Comparison of ENCODE assay signal across 25 mouse cellular contexts in the genomic region with DNA sequence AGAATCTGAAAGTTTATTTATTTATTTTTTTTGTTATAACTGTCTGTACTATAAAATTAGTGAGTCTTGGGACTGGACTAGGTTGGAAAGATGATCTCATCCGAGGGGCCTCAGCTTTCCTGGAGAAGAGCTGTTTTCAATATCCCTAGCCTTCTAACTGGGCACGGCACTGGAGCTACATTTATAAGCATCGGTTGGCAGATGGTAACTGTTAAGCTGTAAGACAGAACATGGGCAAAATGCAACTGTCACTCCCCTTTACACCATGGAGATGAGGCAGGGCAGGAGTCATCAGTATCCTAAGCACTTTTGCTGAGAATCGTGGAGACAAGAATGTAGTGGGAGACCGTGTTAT.
DNase-seq lines count a peak whose midpoint lies in the region; ATAC-seq lines count a peak whose summit lies in the region.
"Had no signal": no experiment of that assay in that cellular context is flagged by ENCODE, and none has a peak within 500 bp of the region (broad histone marks: within the 10 kb centered on the region; RNA-seq: fewer than 3 reads in every experiment).

No protein-coding gene starts in this region.

- peak; percentile 71 for ATAC-seq in limb, embryonic 13.5 days (ENCODE audit: low FRiP score, low read depth)
- ATAC-seq in embryonic facial prominence, embryonic 14.5 days (ENCODE audit: low read depth), result no peak; the same call in 1 of the 2 replicates
- ATAC-seq in hindbrain, embryonic 16.5 days, result 0 out of 2 replicates have a peak, but pooled peaks have one; percentile 50
- ATAC-seq: intestine, embryonic 16.5 days; liver, embryonic 12.5 days; liver, postnatal 0 days; midbrain, embryonic 16.5 days had no signal

- 64% methylated on average over 5 of the region's 5 CpGs for WGBS in limb, embryonic 13.5 days
- WGBS in limb, embryonic 10.5 days, result 79% methylated on average over 5 of the region's 5 CpGs
- WGBS in embryonic facial prominence, embryonic 14.5 days, result 37% methylated on average over 5 of the region's 5 CpGs
- 62% methylated on average over 5 of the region's 5 CpGs for WGBS in hindbrain, embryonic 16.5 days

- DNase-seq in limb, embryonic 10.5 days (ENCODE audit: low spot score), result no peak
- DNase-seq in embryonic facial prominence, embryonic 14.5 days (ENCODE audit: low spot score), result no peak
- no peak for DNase-seq in frontal cortex, postnatal 14 days (ENCODE audit: low spot score in 2 of 2)
- DNase-seq in layer of hippocampus, adult 11-12 months (ENCODE audit: low spot score), result no peak
- DNase-seq in heart, postnatal 14 days, result no peak
- DNase-seq: adrenal gland, postnatal 36 days; B cell, adult 2 months; cerebellum, adult 2 months; cerebellum, postnatal 25 days; heart, adult 2 months; heart, postnatal 10 days; kidney, adult 9 months; kidney, postnatal 10 days; layer of hippocampus, adult 9-11 months; liver, postnatal 0 days; lung, postnatal 36 days; spleen, adult 18-20 months; thymus, postnatal 14 days had no signal

- H3K27ac ChIP-seq in limb, embryonic 13.5 days, result peak overlapping the region; percentile 40; the same call in 1 of the 2 replicates
- H3K27ac ChIP-seq in limb, embryonic 10.5 days, result no peak overlapping the region; the same call in 1 of the 2 replicates
- H3K27ac ChIP-seq in embryonic facial prominence, embryonic 14.5 days (replicated peaks; ENCODE audit: low read depth, low read length), result peak overlapping the region; percentile 82
- H3K27ac ChIP-seq in hindbrain, embryonic 16.5 days (ENCODE audit: low read depth, low read length), result no peak overlapping the region
- H3K27ac ChIP-seq: heart, adult 2 months; heart, embryonic 13.5 days; liver, embryonic 12.5 days had no signal

- intact Hi-C loops in heart, postnatal 14 days (cut with DNase I), result no loop called here

- H3K4me3 ChIP-seq in limb, embryonic 13.5 days, result no peak overlapping the region
- H3K4me3 ChIP-seq in limb, embryonic 10.5 days, result no peak overlapping the region
- H3K4me3 ChIP-seq in embryonic facial prominence, embryonic 14.5 days (ENCODE audit: low read depth, low read length), result no peak overlapping the region
- H3K4me3 ChIP-seq in hindbrain, embryonic 16.5 days (ENCODE audit: low read length), result no peak overlapping the region
- H3K4me3 ChIP-seq: heart, adult 2 months; heart, embryonic 13.5 days; liver, embryonic 12.5 days had no signal

- H3K9ac ChIP-seq in limb, embryonic 13.5 days, result no peak overlapping the region
- no peak overlapping the region for H3K9ac ChIP-seq in embryonic facial prominence, embryonic 14.5 days (ENCODE audit: low read depth, low read length)
- no peak overlapping the region for H3K9ac ChIP-seq in hindbrain, embryonic 16.5 days (ENCODE audit: low read depth, low read length)
- H3K9ac ChIP-seq: heart, embryonic 13.5 days; liver, embryonic 12.5 days; liver, postnatal 0 days had no signal

- no peaks in the 10 kb centered on the region for H3K27me3 ChIP-seq in limb, embryonic 13.5 days
- no peaks in the 10 kb centered on the region for H3K27me3 ChIP-seq in limb, embryonic 10.5 days (ENCODE audit: low read depth, poor library complexity, severe bottlenecking)
- H3K27me3 ChIP-seq in embryonic facial prominence, embryonic 14.5 days (replicated peaks; ENCODE audit: control insufficient read depth, insufficient read depth, low read length), result no peaks in the 10 kb centered on the region
- H3K27me3 ChIP-seq in hindbrain, embryonic 16.5 days (replicated peaks; ENCODE audit: control insufficient read depth, insufficient read depth, low read length), result no peaks in the 10 kb centered on the region
- H3K27me3 ChIP-seq: heart, embryonic 13.5 days; liver, embryonic 12.5 days had no signal

- peaks cover 15% of the 10 kb centered on the region for H3K4me1 ChIP-seq in limb, embryonic 13.5 days
- H3K4me1 ChIP-seq in limb, embryonic 10.5 days, result no peaks in the 10 kb centered on the region
- H3K4me1 ChIP-seq in embryonic facial prominence, embryonic 14.5 days (ENCODE audit: control insufficient read depth, insufficient read depth, low read length), result peaks cover 21% of the 10 kb centered on the region
- H3K4me1 ChIP-seq in hindbrain, embryonic 16.5 days (ENCODE audit: control insufficient read depth, insufficient read depth, low read depth, low read length), result no peaks in the 10 kb centered on the region
- H3K4me1 ChIP-seq: heart, embryonic 13.5 days; liver, embryonic 12.5 days had no signal

- H3K36me3 ChIP-seq in limb, embryonic 13.5 days, result no peaks in the 10 kb centered on the region
- H3K36me3 ChIP-seq in limb, embryonic 10.5 days, result no peaks in the 10 kb centered on the region
- no peaks in the 10 kb centered on the region for H3K36me3 ChIP-seq in embryonic facial prominence, embryonic 14.5 days (ENCODE audit: control insufficient read depth, insufficient read depth, low read length)
- no peaks in the 10 kb centered on the region for H3K36me3 ChIP-seq in hindbrain, embryonic 16.5 days (ENCODE audit: control insufficient read depth, insufficient read depth, low read length)
- H3K36me3 ChIP-seq: heart, embryonic 13.5 days; liver, embryonic 12.5 days had no signal

- no peak overlapping the region for H3K4me2 ChIP-seq in limb, embryonic 13.5 days (replicated peaks)
- no peak overlapping the region for H3K4me2 ChIP-seq in embryonic facial prominence, embryonic 14.5 days (ENCODE audit: low read depth, low read length)
- H3K4me2 ChIP-seq in hindbrain, embryonic 16.5 days (ENCODE audit: low read length), result no peak overlapping the region
- H3K4me2 ChIP-seq: heart, embryonic 13.5 days; liver, embryonic 12.5 days; midbrain, embryonic 11.5 days had no signal

- no peaks in the 10 kb centered on the region for H3K9me3 ChIP-seq in limb, embryonic 13.5 days
- H3K9me3 ChIP-seq in limb, embryonic 10.5 days (replicated peaks), result no peaks in the 10 kb centered on the region
- H3K9me3 ChIP-seq in embryonic facial prominence, embryonic 14.5 days (ENCODE audit: control insufficient read depth, low read length), result peaks cover 4% of the 10 kb centered on the region; the same call in 1 of the 2 replicates
- H3K9me3 ChIP-seq in hindbrain, embryonic 16.5 days (ENCODE audit: control insufficient read depth, low read length), result no peaks in the 10 kb centered on the region
- H3K9me3 ChIP-seq: heart, embryonic 13.5 days; liver, embryonic 12.5 days had no signal

Comparison
In these comparisons a context has a peak if more than half of its experiments do, and no peak if none do; other contexts are left out.
1. H3K27ac ChIP-seq: peak in limb, embryonic 13.5 days (single experiment) and embryonic facial prominence, embryonic 14.5 days (single experiment); none in limb, embryonic 10.5 days (single experiment) and hindbrain, embryonic 16.5 days (single experiment).